Mouse (Mus musculus): Measurements from ENCODE around the gene Zfp950. TPM values are rescaled to one million over a fixed set of nuclear protein-coding genes. Genes with fewer than 3 reads are reported as not detected.

Gene Zfp950
- total RNA-seq (2023): 10 to 100 TPM; 38.9 to 47.2 TPM

DNA sequence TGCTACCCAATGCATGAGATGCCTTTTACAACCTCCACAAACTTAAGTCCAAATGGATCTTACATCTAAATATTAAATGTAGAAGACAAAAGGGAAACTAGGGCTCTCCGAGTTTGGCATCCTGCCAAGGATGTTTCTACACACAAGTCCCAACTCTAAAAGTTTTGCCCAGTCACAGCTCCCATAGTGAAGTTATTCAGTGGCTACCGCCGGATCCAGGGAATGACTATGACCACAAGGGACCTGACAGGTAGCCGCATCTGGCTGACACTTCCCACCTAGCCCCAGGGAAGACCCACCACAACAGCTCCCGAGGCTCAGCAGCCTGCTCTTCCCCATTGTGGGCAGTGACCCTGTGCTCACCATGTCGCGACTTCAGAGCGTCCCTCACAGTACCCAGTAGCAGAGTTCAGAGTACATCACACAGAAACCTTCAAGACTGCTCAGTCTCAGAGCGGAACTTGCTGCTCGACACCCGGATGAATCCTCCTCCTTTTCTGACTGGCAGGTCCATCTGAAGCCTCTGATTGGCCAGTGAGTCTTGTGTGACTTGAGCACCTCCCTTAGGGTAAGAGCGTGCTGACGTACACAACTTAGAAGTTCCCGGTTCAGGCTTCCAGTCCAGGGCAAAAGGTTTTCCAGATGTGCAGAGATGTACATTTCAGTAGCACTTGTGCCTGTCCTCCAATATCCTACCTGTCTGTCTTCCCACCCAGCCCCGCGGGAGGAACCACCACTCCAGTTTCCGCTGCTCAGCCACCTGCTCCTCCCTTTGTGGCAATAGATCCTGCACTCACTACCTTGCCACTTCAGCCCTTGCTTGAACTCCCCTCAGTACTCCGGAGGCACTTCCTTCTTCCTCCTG is at the start of gene Zfp950:
Gene Zfp950, minus strand, starts transcription at position 499 of the 865 bp plus-strand sequence.

DNA sequence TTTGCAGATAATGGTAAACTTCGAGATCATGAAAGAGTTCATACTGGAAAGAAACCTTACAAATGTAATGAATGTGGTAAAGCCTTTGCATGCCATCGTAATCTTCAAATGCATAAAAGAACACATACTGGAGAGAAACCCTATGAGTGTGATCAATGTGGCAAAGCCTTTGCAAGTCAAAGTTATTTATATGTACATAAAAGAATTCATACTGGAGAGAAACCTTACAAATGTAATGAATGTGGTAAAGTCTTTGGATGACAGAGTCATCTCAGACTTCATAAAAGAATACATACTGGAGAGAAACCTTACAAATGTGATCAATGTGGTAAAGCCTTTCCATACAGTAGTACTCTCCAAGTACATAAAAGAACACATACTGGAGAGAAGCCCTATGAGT is 43.0 kb upstream of the Zfp950 start, which contains the start of gene Gm6020:
Gene Gm6020, plus strand, starts transcription at position 301 of the 400 bp plus-strand sequence.

DNA sequence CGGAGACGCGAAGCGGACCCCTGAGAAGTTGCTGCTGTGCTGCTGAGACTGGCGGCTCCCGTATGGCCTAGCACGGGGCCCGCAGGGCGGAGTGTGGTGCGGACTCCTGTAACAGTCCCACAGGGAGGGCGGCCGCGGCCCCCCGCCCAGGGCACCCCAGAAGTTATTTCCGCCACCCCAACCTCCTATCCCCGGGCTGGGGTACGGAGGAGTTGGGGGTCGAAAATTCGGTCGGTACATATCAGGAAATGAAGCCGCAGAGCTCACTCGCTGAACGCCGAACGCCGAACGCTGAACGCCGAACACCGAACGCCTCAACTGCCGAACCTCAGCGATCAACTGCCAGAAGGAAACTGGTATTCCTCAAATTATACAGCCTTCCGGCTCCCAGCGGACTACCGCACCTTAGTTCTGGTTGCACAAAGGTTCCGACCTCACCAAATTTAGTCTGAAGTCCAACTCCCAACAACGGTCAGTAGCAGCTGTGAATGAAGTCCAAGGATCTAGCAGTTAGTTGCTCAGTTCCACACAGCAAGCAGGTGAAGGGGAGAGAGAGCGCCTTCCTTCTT is 35.2 kb upstream of the Zfp950 start, which contains the start of gene Gm7102:
Gene Gm7102, minus strand, starts transcription at position 554 of the 569 bp plus-strand sequence.

Other genes starting within 250 kb of the Zfp950 start
- gene Gm7102, start 35.5 kb upstream of the Zfp950 start, total RNA-seq (2023): under 1 TPM in 1 of 2 experiments, not detected in 1; 0.71 TPM
- not detected for gene Gm6020, start 43.0 kb upstream of the Zfp950 start, total RNA-seq (2023)
- 10 to 100 TPM; 41.8 to 47.9 TPM for gene Csf2ra, start 87.6 kb upstream of the Zfp950 start, total RNA-seq (2023)
- gene Gm21060, start 156.2 kb upstream of the Zfp950 start, total RNA-seq (2023): not detected